Mouse (Mus musculus): ENCODE results near the gene Usp2.

- TF ChIP-seq CTCF (conservative IDR thresholded peaks at IDR 0.05 in 1 of 2, IDR thresholded peaks at IDR 0.05 in 1 of 2; ENCODE audit: low read depth in 2 of 2, low read length in 2 of 2) (no peak), EP300 (IDR thresholded peaks at IDR 0.05; ENCODE audit: low read length) (no peak), POLR2A (IDR thresholded peaks at IDR 0.05; ENCODE audit: low read depth, low read length) (no peak), ELF1 (IDR thresholded peaks at IDR 0.05; ENCODE audit: low read depth, low read length) (no peak), GABPA (IDR thresholded peaks at IDR 0.05; ENCODE audit: insufficient replicate concordance, low read depth, low read length) (no peak), UBTF (IDR thresholded peaks at IDR 0.05; ENCODE audit: low read depth, low read length) (no peak), TCF12 (IDR thresholded peaks at IDR 0.05; ENCODE audit: low read depth, low read length) (no peak), ZNF384 (IDR thresholded peaks at IDR 0.05; ENCODE audit: low read depth, low read length) (0 out of 2 replicates have a peak, but pooled peaks have one; percentile 20), ZKSCAN1 (IDR thresholded peaks at IDR 0.05; ENCODE audit: borderline replicate concordance, low read depth, low read length) (no peak), PAX5 (IDR thresholded peaks at IDR 0.05; ENCODE audit: low read length) (no peak), CHD1 (IDR thresholded peaks at IDR 0.05; ENCODE audit: low read depth, low read length) (no peak), JUND (conservative IDR thresholded peaks at IDR 0.05; ENCODE audit: low read depth, low read length) (no peak), MAFK (IDR thresholded peaks at IDR 0.05; ENCODE audit: insufficient replicate concordance, low read length) (no peak), KAT2A (IDR thresholded peaks at IDR 0.05; ENCODE audit: insufficient replicate concordance, low read length) (no peak)
These were observed 60.6 kb downstream of the Usp2 start for GRCm38 (mm10) chr9:44127351-44127801.

All from CH12.LX (cell line).